Mouse (Mus musculus) liver, embryonic 14.5 days (tissue): ENCODE data around the gene Zbed6. TPM values are rescaled to one million over a fixed set of nuclear protein-coding genes. Genes with fewer than 3 reads are reported as not detected.

Experiments
- ATAC-seq: fragments of 200-750 bp; cut with Nextera tagmentation; 2 replicates; pipeline ENCODE4 v1.8.0; 2017; ENCODE audit warnings: moderate number of reproducible peaks, mild to moderate bottlenecking, moderate library complexity; ENCODE audit not compliant: insufficient read depth
- DNase-seq, 3 experiments: peaks; one replicate each; pipeline ENCODE4 v3.0.0-alpha.2; 2012 to 2013; ENCODE audit warnings: low read depth in 3 of 3, low spot score in 3 of 3
- H3K27ac ChIP-seq: fragments of 300-500 bp; sonication (generic); 2 replicates; pipeline ENCODE4 v1.5.1; 2014; ENCODE audit warnings: moderate library complexity, mild to moderate bottlenecking, control low read depth, inconsistent platforms
- H3K27me3 ChIP-seq: fragments of 300-500 bp; sonication (generic); 2 replicates; pipeline ENCODE4 v1.6.1; 2014; ENCODE audit warnings: mild to moderate bottlenecking, low read length, moderate library complexity; ENCODE audit not compliant: control insufficient read depth, insufficient read depth
- H3K36me3 ChIP-seq: fragments of 300-500 bp; sonication (generic); replicated peaks from 2 replicates; pipeline ENCODE4 v1.6.1; 2014; ENCODE audit warnings: low read depth; ENCODE audit not compliant: control insufficient read depth, insufficient read depth
- H3K4me1 ChIP-seq, 2 experiments: fragments of 200-500 bp in 1 of 2; fragments of 300-500 bp in 1 of 2; sonication (generic) in 1 of 2; replicated peaks; 2 replicates each; pipeline ENCODE4 v1.6.1; 2012 to 2014; ENCODE audit warnings: antibody characterized with exemption in 1 of 2, inconsistent platforms in 1 of 2, low read length in 1 of 2; ENCODE audit not compliant: control insufficient read depth in 2 of 2, insufficient read depth in 2 of 2
- H3K4me2 ChIP-seq: fragments of 300-500 bp; sonication (generic); 2 replicates; pipeline ENCODE4 v1.6.1; 2014; ENCODE audit warnings: low read depth, mild to moderate bottlenecking, control low read depth, moderate library complexity
- H3K4me3 ChIP-seq, 2 experiments: fragments of 200-500 bp in 1 of 2; fragments of 300-500 bp in 1 of 2; sonication (generic) in 1 of 2; 2 replicates each; pipeline ENCODE4 v1.5.1; 2012 to 2014; ENCODE audit warnings: low read depth in 2 of 2, low read length in 2 of 2, mild to moderate bottlenecking in 2 of 2, control low read depth in 1 of 2, inconsistent platforms in 1 of 2, moderate library complexity in 1 of 2; ENCODE audit not compliant: insufficient read depth in 1 of 2
- H3K9ac ChIP-seq: fragments of 300-500 bp; sonication (generic); replicated peaks from 2 replicates; pipeline ENCODE4 v1.6.1; 2014; ENCODE audit warnings: mild to moderate bottlenecking, control low read depth, moderate library complexity
- H3K9me3 ChIP-seq: fragments of 300-500 bp; sonication (generic); 2 replicates; pipeline ENCODE4 v1.6.1; 2016; ENCODE audit warnings: low read length, mixed read lengths; ENCODE audit not compliant: control insufficient read depth
- CTCF ChIP-seq: IDR thresholded peaks from 2 replicates; pipeline ENCODE4 v1.5.1; 2016; ENCODE audit warnings: antibody characterized with exemption, low read depth, control low read depth
- EP300 ChIP-seq: IDR thresholded peaks from 2 replicates; pipeline ENCODE4 v1.6.1; 2016; ENCODE audit warnings: antibody characterized with exemption, low read depth
- WGBS: fragments of 180-500 bp; shearing (Covaris S2); extraction: QIAGEN DNeasy Blood & Tissue Kit; methylation state at CpG from one replicate; pipeline ENCODE4 v1.1.7; 2014; ENCODE audit not compliant: insufficient replicate concordance; 5-methylcytosine and 5-hydroxymethylcytosine counted together
- polyA plus RNA-seq, 2 experiments: library from polyadenylated mRNA; depleted of rRNA in 1 of 2; stranded (reverse) in 1 of 2; unstranded in 1 of 2; fragments of >200 nt; fragmentation: Nextera tagmentation in 1 of 2; extraction: Ambion mirVana in 1 of 2; gene quantifications; 2 replicates each; pipeline versions ENCODE4 v1.2.1 to v1.2.3; 2012 to 2014

The Zbed6 gene
- polyA plus RNA-seq, 2 experiments, result 1.4 TPM; not detected in 1

DNA sequence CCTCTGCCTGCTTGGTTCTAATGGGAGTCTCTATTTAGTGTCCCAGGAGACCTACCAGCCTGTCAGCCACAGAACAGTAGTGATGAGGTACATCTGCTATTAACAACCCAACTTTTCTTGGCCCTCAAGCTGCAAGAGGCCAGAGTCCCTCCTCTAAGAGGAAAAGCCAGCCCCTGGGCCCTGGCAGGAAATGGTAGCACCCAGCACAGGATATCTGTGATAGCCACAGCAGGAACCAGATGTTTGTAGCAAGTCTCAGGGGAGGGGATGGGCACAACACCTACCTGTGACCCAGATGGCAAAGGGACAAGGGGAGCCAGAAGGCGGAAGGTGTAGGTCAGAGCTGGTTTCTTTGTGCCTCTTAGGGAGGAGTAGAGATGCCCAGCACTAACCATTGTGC, 34.2 kb upstream of the Zbed6 start:
- Histone ChIP-seq H3K9me3 (no peaks in the 10 kb centered on the region), H3K27ac (no peak overlapping the region), H3K4me2 (no peak overlapping the region), H3K4me3 (no peak overlapping the region), H3K36me3 (no peaks in the 10 kb centered on the region), H3K9ac (no peak overlapping the region), H3K27me3 (no peaks in the 10 kb centered on the region), H3K4me1 (peaks cover 0 to 19% of the 10 kb centered on the region in 2 experiments; a peak in 3 of 4 replicates)
- 33% methylated on average over 1 of the region's 1 CpGs for WGBS
- DNase-seq (no peak), ATAC-seq (no peak; the same call in 1 of the 2 replicates)
- no peak for TF ChIP-seq CTCF
- no peak for TF ChIP-seq EP300

DNA sequence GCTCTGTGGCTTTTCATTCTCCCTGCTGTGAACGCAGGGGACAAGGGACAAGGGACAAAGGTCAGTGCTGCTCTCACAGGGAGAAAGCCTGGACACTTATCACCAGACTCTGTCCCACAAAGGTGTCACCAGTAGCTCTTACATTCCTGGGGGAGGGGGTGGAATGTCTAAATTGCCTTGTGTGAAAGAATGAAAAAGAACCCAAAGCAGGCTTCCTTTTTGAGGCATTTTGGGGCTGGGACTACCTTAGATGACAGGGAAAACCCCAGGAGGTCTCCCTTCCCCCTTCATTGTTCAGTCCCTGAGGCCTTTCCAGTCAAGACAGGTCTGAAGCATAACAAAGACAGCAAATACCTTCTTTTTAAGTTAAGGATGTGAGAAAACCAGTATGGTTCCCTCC, 33.6 kb upstream of the Zbed6 start:
- no peak; the same call in 1 of the 2 replicates for ATAC-seq
- peaks cover 0 to 20% of the 10 kb centered on the region in 2 experiments; a peak in 3 of 4 replicates for H3K4me1 ChIP-seq
- no peak for TF ChIP-seq EP300
- no peak for TF ChIP-seq CTCF
- 18% methylated on average over 1 of the region's 1 CpGs for WGBS
- H3K27me3 ChIP-seq, result no peaks in the 10 kb centered on the region
- peak in 1 of 3 experiments; percentile 13 for DNase-seq
- no peak overlapping the region for H3K4me3 ChIP-seq
- no peak overlapping the region for H3K27ac ChIP-seq
- H3K4me2 ChIP-seq, result no peak overlapping the region
- H3K9me3 ChIP-seq, result no peaks in the 10 kb centered on the region
- H3K36me3 ChIP-seq, result no peaks in the 10 kb centered on the region
- H3K9ac ChIP-seq, result no peak overlapping the region

DNA sequence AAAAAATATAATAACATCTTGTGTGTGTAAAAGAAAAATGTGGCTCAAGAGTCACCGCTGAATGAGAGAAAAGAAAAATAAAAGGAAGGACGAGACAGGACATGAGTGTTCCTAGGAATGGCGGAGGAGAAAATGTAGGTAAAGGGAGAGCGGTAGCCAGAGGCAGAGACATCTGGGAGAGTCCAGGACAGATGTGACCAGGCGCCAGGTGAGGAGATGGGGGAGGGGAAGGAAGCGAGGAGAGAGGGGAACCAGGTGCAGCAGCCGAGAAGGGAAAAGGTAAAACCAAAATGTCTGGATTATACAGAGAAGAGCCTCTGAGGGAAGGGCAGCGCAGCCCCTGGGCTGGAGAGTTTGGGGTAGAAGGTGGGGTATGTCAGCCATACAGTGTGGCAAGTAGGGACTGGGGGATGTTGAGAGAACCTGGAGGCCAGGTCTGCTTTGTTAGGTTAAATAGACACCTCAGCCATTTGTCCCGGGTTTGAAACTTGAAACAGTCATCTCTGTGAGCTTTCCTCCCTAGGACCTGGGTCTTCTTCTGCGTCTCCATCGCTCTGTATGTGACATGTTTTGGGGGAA, 32.9 kb upstream of the Zbed6 start:
- Histone ChIP-seq H3K9me3 (no peaks in the 10 kb centered on the region), H3K4me1 (peaks cover 0 to 20% of the 10 kb centered on the region in 2 experiments; a peak in 3 of 4 replicates), H3K4me2 (no peak overlapping the region), H3K9ac (no peak overlapping the region), H3K27me3 (no peaks in the 10 kb centered on the region), H3K27ac (no peak overlapping the region), H3K4me3 (no peak overlapping the region), H3K36me3 (no peaks in the 10 kb centered on the region)
- TF ChIP-seq EP300 (no peak), CTCF (no peak)
- ATAC-seq, result no peak
- WGBS, result 65% methylated on average over 11 of the region's 11 CpGs
- no peak for DNase-seq

DNA sequence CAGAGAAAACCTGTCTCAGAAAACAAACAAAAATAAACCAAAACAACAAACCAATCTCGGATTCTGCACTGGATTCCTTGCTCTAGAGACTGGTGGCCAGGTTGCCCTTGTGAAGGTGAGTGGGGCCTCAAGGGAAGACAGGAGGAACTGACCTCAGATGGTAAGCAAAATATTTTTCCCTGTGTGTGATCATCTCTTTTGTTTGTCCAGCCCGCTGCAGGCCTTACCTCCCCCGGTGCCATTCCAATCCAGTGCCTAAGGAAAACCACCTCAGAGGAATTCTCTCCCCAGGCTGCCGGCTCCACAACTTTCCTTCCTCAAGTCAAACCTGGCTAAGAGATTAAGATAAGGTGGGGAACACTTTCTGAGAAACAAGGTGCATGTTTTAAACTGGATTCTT, 31.5 kb upstream of the Zbed6 start:
- no peak for ATAC-seq
- Histone ChIP-seq H3K4me1 (peaks cover 0 to 23% of the 10 kb centered on the region in 2 experiments; a peak in 3 of 4 replicates), H3K27ac (no peak overlapping the region), H3K4me2 (no peak overlapping the region), H3K9ac (no peak overlapping the region), H3K4me3 (no peak overlapping the region), H3K36me3 (no peaks in the 10 kb centered on the region), H3K27me3 (no peaks in the 10 kb centered on the region), H3K9me3 (no peaks in the 10 kb centered on the region)
- 53% methylated on average over 4 of the region's 4 CpGs for WGBS
- no peak for DNase-seq
- TF ChIP-seq CTCF (no peak), EP300 (no peak)

DNA sequence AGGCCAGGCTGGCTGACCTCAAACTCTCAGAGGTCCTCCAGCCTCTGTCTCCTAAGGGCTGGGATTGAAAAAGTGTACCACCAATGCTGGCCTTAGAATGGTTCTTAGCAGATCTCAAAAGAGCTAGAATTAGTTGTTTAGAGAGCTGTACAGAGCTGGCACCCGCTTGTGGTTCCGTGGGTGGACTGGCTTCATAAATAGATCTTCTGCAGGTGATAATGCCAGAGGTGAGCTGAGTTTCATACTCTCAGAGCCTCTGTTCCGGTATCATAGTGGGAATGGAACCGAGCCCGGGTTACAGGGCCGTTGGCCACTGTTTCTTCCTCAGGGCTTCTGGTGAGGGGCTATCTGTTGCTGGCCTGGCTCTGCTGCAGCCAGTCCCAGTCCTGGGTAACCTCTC, 30.4 kb upstream of the Zbed6 start:
- no peak for TF ChIP-seq CTCF
- TF ChIP-seq EP300, result no peak
- no peaks in the 10 kb centered on the region for H3K27me3 ChIP-seq
- H3K27ac ChIP-seq, result no peak overlapping the region
- H3K9me3 ChIP-seq, result no peaks in the 10 kb centered on the region
- H3K4me3 ChIP-seq, result no peak overlapping the region
- peaks cover 0 to 25% of the 10 kb centered on the region in 2 experiments; a peak in 3 of 4 replicates for H3K4me1 ChIP-seq
- no peak overlapping the region for H3K9ac ChIP-seq
- DNase-seq (no peak), ATAC-seq (no peak)
- no peaks in the 10 kb centered on the region for H3K36me3 ChIP-seq
- WGBS, result 79% methylated on average over 6 of the region's 6 CpGs
- H3K4me2 ChIP-seq, result no peak overlapping the region
